Mouse (Mus musculus): ENCODE results near the gene Cd47. TPM values are rescaled to one million over a fixed set of nuclear protein-coding genes. Genes with fewer than 3 reads are reported as not detected.

Gene Cd47
- polyA plus RNA-seq, 1 experiment from 2014 or later, result 110 TPM

GRCm38 (mm10) chr16:49906940-49907339 is 106.6 kb downstream of the Cd47 start:
- H3K27me3 ChIP-seq, result no peaks in the 10 kb centered on the region
- peaks cover 9% of the 10 kb centered on the region for H3K36me3 ChIP-seq
- no peak overlapping the region for H3K9ac ChIP-seq
- no peak overlapping the region for H3K4me3 ChIP-seq
- peaks cover 6% of the 10 kb centered on the region for H3K4me1 ChIP-seq (replicated peaks)
- WGBS, result 92% methylated on average over 2 of the region's 2 CpGs
- H3K4me2 ChIP-seq, result no peak overlapping the region
- H3K9me3 ChIP-seq, result no peaks in the 10 kb centered on the region
- H3K27ac ChIP-seq, result no peak overlapping the region
- ATAC-seq (ENCODE audit: low FRiP score), result no peak

DNA sequence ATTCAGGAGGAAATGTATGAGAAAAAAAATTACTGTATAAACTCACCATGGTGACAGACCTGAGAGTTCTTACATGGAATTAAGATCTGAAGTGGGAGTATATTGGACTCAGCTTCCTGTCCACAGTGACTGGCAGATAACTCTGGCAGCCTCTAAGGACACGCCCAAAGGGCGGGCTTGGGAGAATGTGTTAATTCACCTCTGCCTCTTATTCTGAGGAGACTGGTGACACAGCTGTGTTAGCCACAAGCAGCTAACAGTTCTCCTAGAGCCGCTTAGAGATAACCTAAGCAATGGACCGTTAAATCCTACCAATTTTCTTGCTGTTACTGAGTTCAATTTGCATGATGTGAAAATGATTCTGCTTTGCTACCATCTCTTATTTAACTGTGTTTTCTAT is 107.0 kb downstream of the Cd47 start:
- peaks cover 9% of the 10 kb centered on the region for H3K36me3 ChIP-seq
- no peak overlapping the region for H3K9ac ChIP-seq
- 50% methylated on average over 4 of the region's 4 CpGs for WGBS
- no peak; the same call in 1 of the 2 replicates for ATAC-seq (ENCODE audit: low FRiP score)
- peaks cover 6% of the 10 kb centered on the region for H3K4me1 ChIP-seq (replicated peaks)
- H3K27ac ChIP-seq, result no peak overlapping the region
- no peaks in the 10 kb centered on the region for H3K27me3 ChIP-seq
- no peaks in the 10 kb centered on the region for H3K9me3 ChIP-seq
- no peak overlapping the region for H3K4me2 ChIP-seq
- H3K4me3 ChIP-seq, result no peak overlapping the region

GRCm38 (mm10) chr16:49909536-49909935 is 109.2 kb downstream of the Cd47 start:
- Histone ChIP-seq H3K4me3 (no peak overlapping the region), H3K9me3 (no peaks in the 10 kb centered on the region), H3K27ac (no peak overlapping the region), H3K4me2 (no peak overlapping the region), H3K36me3 (no peaks in the 10 kb centered on the region), H3K9ac (no peak overlapping the region), H3K4me1 (replicated peaks) (peaks cover 6% of the 10 kb centered on the region), H3K27me3 (no peaks in the 10 kb centered on the region)
- ATAC-seq (ENCODE audit: low FRiP score), result no peak
- WGBS, result 65% methylated on average over 8 of the region's 8 CpGs

DNA sequence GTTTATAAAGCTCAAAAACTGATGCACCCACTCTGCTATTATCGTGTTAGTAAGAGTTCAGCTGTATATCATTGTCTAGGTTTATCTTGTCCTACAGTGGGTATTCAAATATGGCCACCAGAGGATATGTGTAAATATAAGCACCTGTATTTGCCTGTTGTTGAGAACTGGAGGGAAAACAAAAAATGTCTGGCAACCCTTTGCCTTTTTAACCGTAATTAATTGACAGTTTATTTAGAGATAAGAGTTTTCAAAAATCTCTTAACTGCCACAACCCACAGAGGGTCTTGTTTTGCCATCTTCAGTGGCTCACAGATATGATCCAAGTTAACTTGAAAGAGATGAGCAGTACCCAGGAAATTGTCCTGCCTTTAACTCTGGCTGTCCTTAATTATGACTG is 113.8 kb downstream of the Cd47 start:
- no peaks in the 10 kb centered on the region for H3K9me3 ChIP-seq
- no peaks in the 10 kb centered on the region; the same call in 1 of the 2 replicates for H3K4me1 ChIP-seq (replicated peaks)
- no peak overlapping the region for H3K27ac ChIP-seq
- no peak overlapping the region for H3K4me2 ChIP-seq
- no peaks in the 10 kb centered on the region for H3K36me3 ChIP-seq
- H3K27me3 ChIP-seq, result no peaks in the 10 kb centered on the region
- H3K4me3 ChIP-seq, result no peak overlapping the region
- 89% methylated on average over 2 of the region's 2 CpGs for WGBS
- no peak overlapping the region for H3K9ac ChIP-seq
- ATAC-seq (ENCODE audit: low FRiP score), result no peak

- 71% methylated on average over 11 of the region's 11 CpGs for WGBS
- Histone ChIP-seq H3K9ac (no peak overlapping the region), H3K36me3 (no peaks in the 10 kb centered on the region), H3K9me3 (no peaks in the 10 kb centered on the region), H3K27me3 (no peaks in the 10 kb centered on the region), H3K27ac (no peak overlapping the region), H3K4me3 (no peak overlapping the region), H3K4me1 (replicated peaks) (no peaks in the 10 kb centered on the region; the same call in 1 of the 2 replicates), H3K4me2 (no peak overlapping the region)
- ATAC-seq (ENCODE audit: low FRiP score), result peak; percentile 36; the same call in 1 of the 2 replicates
Observed at GRCm38 (mm10) chr16:49915532-49916476, 115.5 kb downstream of the Cd47 start.

DNA sequence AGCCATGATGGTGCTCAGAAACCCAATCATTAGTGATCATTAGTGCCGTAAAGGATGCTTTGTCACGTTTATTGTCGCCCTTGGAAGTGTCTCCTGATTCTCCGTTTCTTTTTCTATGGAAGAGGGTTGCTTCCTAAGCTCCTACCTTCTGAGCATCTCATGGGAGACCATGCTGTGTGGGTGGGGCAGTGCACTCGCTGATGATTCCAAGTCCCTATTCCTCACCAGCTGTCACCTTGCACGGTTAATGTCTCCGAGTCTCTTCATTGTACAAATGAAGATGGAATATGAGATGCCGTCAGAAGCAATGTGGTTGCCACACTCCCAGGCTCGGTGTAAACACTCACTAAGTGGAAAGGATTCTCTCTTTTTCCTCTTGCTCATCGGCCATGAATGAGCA is 119.9 kb downstream of the Cd47 start:
- WGBS, result 80% methylated on average over 10 of the region's 10 CpGs
- H3K36me3 ChIP-seq, result no peaks in the 10 kb centered on the region
- no peaks in the 10 kb centered on the region for H3K27me3 ChIP-seq
- no peaks in the 10 kb centered on the region for H3K4me1 ChIP-seq (replicated peaks)
- ATAC-seq (ENCODE audit: low FRiP score), result no peak
- no peaks in the 10 kb centered on the region for H3K9me3 ChIP-seq
- H3K4me2 ChIP-seq, result no peak overlapping the region
- H3K4me3 ChIP-seq, result no peak overlapping the region
- H3K9ac ChIP-seq, result no peak overlapping the region
- H3K27ac ChIP-seq, result no peak overlapping the region

DNA sequence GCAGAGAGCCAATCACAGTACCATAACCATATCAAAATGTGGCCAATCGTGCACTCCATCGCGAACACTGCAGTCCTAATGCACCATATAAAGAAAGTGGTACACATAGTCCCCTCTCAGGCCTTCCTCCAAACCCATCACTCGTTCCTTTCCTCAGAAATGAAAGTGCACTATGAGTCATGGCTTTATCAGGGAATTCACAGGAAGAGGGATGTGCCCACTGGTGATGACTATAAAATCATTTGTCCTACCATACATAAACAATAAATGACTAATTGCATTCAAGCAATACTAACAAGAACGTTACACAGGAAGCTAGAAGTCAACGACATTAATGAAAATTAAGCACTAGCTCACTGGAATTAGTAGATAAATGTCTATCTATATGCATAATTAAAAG is 121.3 kb downstream of the Cd47 start:
- ATAC-seq (ENCODE audit: low FRiP score), result no peak
- Histone ChIP-seq H3K4me1 (replicated peaks) (no peaks in the 10 kb centered on the region), H3K4me3 (no peak overlapping the region), H3K27me3 (no peaks in the 10 kb centered on the region), H3K36me3 (no peaks in the 10 kb centered on the region), H3K9me3 (no peaks in the 10 kb centered on the region), H3K9ac (no peak overlapping the region), H3K27ac (no peak overlapping the region), H3K4me2 (no peak overlapping the region)
- 85% methylated on average over 6 of the region's 6 CpGs for WGBS

GRCm38 (mm10) chr16:49922098-49922497 is 121.8 kb downstream of the Cd47 start:
- Histone ChIP-seq H3K4me3 (no peak overlapping the region), H3K4me1 (replicated peaks) (no peaks in the 10 kb centered on the region), H3K9ac (no peak overlapping the region), H3K27ac (no peak overlapping the region), H3K36me3 (no peaks in the 10 kb centered on the region), H3K9me3 (no peaks in the 10 kb centered on the region), H3K4me2 (no peak overlapping the region), H3K27me3 (no peaks in the 10 kb centered on the region)
- ATAC-seq (ENCODE audit: low FRiP score), result no peak
- WGBS, result 89% methylated on average over 11 of the region's 11 CpGs

GRCm38 (mm10) chr16:49923720-49924119 is 123.4 kb downstream of the Cd47 start:
- no peak overlapping the region for H3K4me2 ChIP-seq
- H3K27me3 ChIP-seq, result no peaks in the 10 kb centered on the region
- H3K4me3 ChIP-seq, result no peak overlapping the region
- H3K9me3 ChIP-seq, result no peaks in the 10 kb centered on the region
- no peak overlapping the region for H3K27ac ChIP-seq
- H3K4me1 ChIP-seq (replicated peaks), result no peaks in the 10 kb centered on the region
- no peak overlapping the region for H3K9ac ChIP-seq
- ATAC-seq (ENCODE audit: low FRiP score), result no peak
- H3K36me3 ChIP-seq, result no peaks in the 10 kb centered on the region
- 81% methylated on average over 9 of the region's 9 CpGs for WGBS

DNA sequence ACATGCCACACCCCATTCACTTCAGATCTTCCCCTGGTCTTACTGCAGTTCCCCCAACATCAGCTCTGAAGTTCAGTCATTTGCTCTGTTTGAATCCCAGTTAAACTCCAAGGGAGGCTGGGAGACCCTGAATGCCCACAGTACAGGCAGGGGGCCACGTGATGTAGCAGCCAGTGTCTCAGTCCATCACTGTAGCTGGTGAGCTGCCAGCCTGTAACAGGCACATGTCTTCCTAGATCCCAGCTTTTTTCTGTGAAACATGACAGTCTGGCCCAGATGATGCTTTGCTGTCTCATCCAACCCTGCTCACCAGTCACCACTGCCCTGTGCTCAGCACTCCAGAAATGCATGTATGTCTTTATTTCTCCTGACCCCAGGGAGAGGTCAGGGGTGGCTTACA is 124.6 kb downstream of the Cd47 start:
- ATAC-seq (ENCODE audit: low FRiP score), result no peak
- Histone ChIP-seq H3K4me3 (no peak overlapping the region), H3K4me2 (no peak overlapping the region), H3K4me1 (replicated peaks) (no peaks in the 10 kb centered on the region), H3K9me3 (no peaks in the 10 kb centered on the region), H3K27me3 (no peaks in the 10 kb centered on the region), H3K9ac (no peak overlapping the region), H3K27ac (no peak overlapping the region), H3K36me3 (no peaks in the 10 kb centered on the region)
- 69% methylated on average over 1 of the region's 1 CpGs for WGBS

GRCm38 (mm10) chr16:49933274-49933673 is 132.9 kb downstream of the Cd47 start:
- Histone ChIP-seq H3K9ac (no peak overlapping the region), H3K4me2 (no peak overlapping the region), H3K27ac (no peak overlapping the region), H3K9me3 (no peaks in the 10 kb centered on the region; the same call in 1 of the 2 replicates), H3K27me3 (no peaks in the 10 kb centered on the region), H3K4me1 (replicated peaks) (peaks cover 12% of the 10 kb centered on the region), H3K4me3 (no peak overlapping the region), H3K36me3 (no peaks in the 10 kb centered on the region)
- ATAC-seq (ENCODE audit: low FRiP score), result no peak
- 77% methylated on average over 5 of the region's 5 CpGs for WGBS

DNA sequence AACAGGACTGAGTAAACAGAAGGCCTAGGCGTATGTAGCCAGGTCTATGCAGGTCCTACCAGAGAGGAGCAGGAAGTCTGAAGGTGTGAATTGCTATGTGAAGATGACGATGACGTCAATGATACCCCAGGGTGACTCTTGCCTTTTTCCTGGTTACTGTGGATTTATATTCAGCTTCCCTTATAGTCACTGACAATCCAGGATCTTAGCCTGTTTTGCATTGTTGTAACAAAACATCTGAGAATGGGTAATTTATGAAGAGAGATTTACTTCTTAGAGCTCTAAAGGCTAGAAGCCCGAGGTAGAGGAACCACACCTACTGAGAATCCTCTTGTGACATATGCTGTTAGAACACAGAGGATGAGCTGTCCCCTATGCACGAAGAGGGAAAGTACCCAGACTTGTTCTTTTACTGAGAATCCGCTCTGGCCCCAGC is 135.7 kb downstream of the Cd47 start:
- Histone ChIP-seq H3K27me3 (no peaks in the 10 kb centered on the region), H3K9ac (no peak overlapping the region), H3K4me2 (no peak overlapping the region), H3K36me3 (no peaks in the 10 kb centered on the region), H3K4me3 (no peak overlapping the region), H3K4me1 (replicated peaks) (peaks cover 12% of the 10 kb centered on the region), H3K27ac (no peak overlapping the region), H3K9me3 (0 out of 2 replicates have a peak, but pooled peaks cover 3% of the 10 kb centered on the region)
- ATAC-seq (ENCODE audit: low FRiP score), result no peak
- 87% methylated on average over 6 of the region's 6 CpGs for WGBS

DNA sequence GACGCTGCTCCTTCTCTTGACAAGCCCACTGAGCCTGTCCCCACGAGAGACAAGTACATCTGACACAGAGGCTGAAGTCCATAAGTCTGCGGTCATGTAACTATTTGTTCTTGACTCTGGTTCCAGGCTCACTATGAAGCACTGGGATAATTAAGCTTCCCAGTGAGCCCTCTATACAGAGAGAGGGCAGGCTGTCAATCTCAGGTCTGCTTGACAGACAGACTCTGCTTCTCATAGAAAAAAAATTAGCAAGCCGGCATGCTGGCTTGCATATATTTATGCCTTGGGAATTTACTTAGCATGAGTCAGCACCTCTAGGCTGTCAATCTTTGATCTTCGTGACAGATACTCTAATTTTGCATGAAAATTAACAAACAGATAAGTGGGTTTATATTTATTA is 136.5 kb downstream of the Cd47 start:
- 51% methylated on average over 5 of the region's 5 CpGs for WGBS
- H3K27ac ChIP-seq, result no peak overlapping the region
- H3K36me3 ChIP-seq, result no peaks in the 10 kb centered on the region
- H3K9me3 ChIP-seq, result 0 out of 2 replicates have a peak, but pooled peaks cover 3% of the 10 kb centered on the region
- no peak overlapping the region for H3K9ac ChIP-seq
- no peaks in the 10 kb centered on the region for H3K27me3 ChIP-seq
- H3K4me2 ChIP-seq, result no peak overlapping the region
- no peak overlapping the region for H3K4me3 ChIP-seq
- H3K4me1 ChIP-seq (replicated peaks), result peaks cover 12% of the 10 kb centered on the region
- 0 out of 2 replicates have a peak, but pooled peaks have one; percentile 41 for ATAC-seq (ENCODE audit: low FRiP score)

All from hindbrain, embryonic 13.5 days (tissue).